ENCODE assay signal across 9 mouse cellular contexts in genomic region chr10:83116889-83117288, GRCm38 (mm10).
A peak's percentile ranks its signal among the peaks of the same experiment; 100 is the strongest.
DNase-seq lines count a peak whose midpoint lies in the region; ATAC-seq and TF ChIP-seq lines count a peak whose summit lies in the region.
"Had no signal": no experiment of that assay in that cellular context is flagged by ENCODE, and none has a peak within 500 bp of the region (broad histone marks: within the 10 kb centered on the region; RNA-seq: fewer than 3 reads in every experiment).

No protein-coding gene starts in this region.

- H3K4me2 ChIP-seq in heart, embryonic 14.5 days (ENCODE audit: low read length) = peak overlapping the region; percentile 21; the same call in 1 of the 2 replicates
- no peak overlapping the region for H3K4me2 ChIP-seq in hindbrain, postnatal 0 days (ENCODE audit: low read depth, low read length)

- H3K4me3 ChIP-seq in heart, embryonic 14.5 days (ENCODE audit: control insufficient read depth in 1 of 2, insufficient read depth in 1 of 2, low read depth in 1 of 2, low read length in 2 of 2) = no peak overlapping the region
- no peak overlapping the region for H3K4me3 ChIP-seq in hindbrain, postnatal 0 days (ENCODE audit: low read length)
- no peak overlapping the region for H3K4me3 ChIP-seq in olfactory bulb, adult 2 months (ENCODE audit: insufficient read depth, low read depth, low read length)

- peak overlapping the region; percentile 6 to 60 for H3K27ac ChIP-seq in heart, embryonic 14.5 days (replicated peaks in 1 of 2; ENCODE audit: control insufficient read depth in 1 of 2, insufficient read depth in 1 of 2, low read depth in 2 of 2, low read length in 2 of 2)
- H3K27ac ChIP-seq in hindbrain, postnatal 0 days = no peak overlapping the region
- peak overlapping the region; percentile 49 for H3K27ac ChIP-seq in olfactory bulb, adult 2 months (ENCODE audit: insufficient read depth, low read depth, low read length)
- H3K27ac ChIP-seq: macrophage had no signal

- DNase-seq in heart, adult 9 months (ENCODE audit: low spot score in 2 of 2) = no peak
- DNase-seq in right cerebral cortex, postnatal 10 days (ENCODE audit: low spot score in 2 of 2) = peak; percentile 80 to 81
- DNase-seq in right cerebral cortex, adult 18-20 months = no peak
- peak; percentile 72 for DNase-seq in hindbrain, postnatal 0 days (ENCODE audit: low spot score)
- no peak for DNase-seq in layer of hippocampus, adult 8-10 months (ENCODE audit: low spot score in 2 of 2)
- DNase-seq in natural killer cell, adult 2 months (ENCODE audit: low spot score in 2 of 2) = no peak

- H3K4me1 ChIP-seq in heart, embryonic 14.5 days (ENCODE audit: control insufficient read depth in 2 of 2, insufficient read depth in 2 of 2, low read length in 2 of 2) = peaks cover 37 to 51% of the 10 kb centered on the region in 2 experiments
- peaks cover 9% of the 10 kb centered on the region; the same call in 1 of the 2 replicates for H3K4me1 ChIP-seq in hindbrain, postnatal 0 days (ENCODE audit: insufficient read depth, low read length)
- H3K4me1 ChIP-seq in olfactory bulb, adult 2 months (ENCODE audit: control insufficient read depth, insufficient read depth, low read length) = peaks cover 36% of the 10 kb centered on the region

- WGBS in heart, embryonic 14.5 days = 9% methylated on average over 11 of the region's 11 CpGs
- WGBS in hindbrain, postnatal 0 days = 15% methylated on average over 11 of the region's 11 CpGs
- 20% methylated on average over 11 of the region's 11 CpGs for WGBS in olfactory bulb, adult 2 months

- H3K9me3 ChIP-seq in heart, embryonic 14.5 days (ENCODE audit: control insufficient read depth, low read length) = no peaks in the 10 kb centered on the region
- H3K9me3 ChIP-seq in hindbrain, postnatal 0 days (ENCODE audit: low read length) = no peaks in the 10 kb centered on the region

- H3K27me3 ChIP-seq in heart, embryonic 14.5 days (ENCODE audit: control insufficient read depth, insufficient read depth, low read length) = no peaks in the 10 kb centered on the region
- H3K27me3 ChIP-seq in hindbrain, postnatal 0 days (ENCODE audit: insufficient read depth, low read length) = no peaks in the 10 kb centered on the region

- H3K36me3 ChIP-seq in heart, embryonic 14.5 days (ENCODE audit: control insufficient read depth, insufficient read depth, low read length) = no peaks in the 10 kb centered on the region
- H3K36me3 ChIP-seq in hindbrain, postnatal 0 days (ENCODE audit: insufficient read depth, low read length) = no peaks in the 10 kb centered on the region

- H3K9ac ChIP-seq in heart, embryonic 14.5 days (ENCODE audit: low read length) = no peak overlapping the region; the same call in 1 of the 2 replicates
- no peak overlapping the region for H3K9ac ChIP-seq in hindbrain, postnatal 0 days (replicated peaks; ENCODE audit: low read length)

- TF ChIP-seq POLR2A in olfactory bulb, adult 2 months (IDR thresholded peaks at IDR 0.05; ENCODE audit: insufficient read depth, low read depth, low read length) = no peak

- ATAC-seq in heart, embryonic 14.5 days (ENCODE audit: insufficient number of reproducible peaks, insufficient read depth, low FRiP score, low read depth) = peak; percentile 65
- no peak for ATAC-seq in hindbrain, postnatal 0 days

- TF ChIP-seq CTCF in hindbrain, postnatal 0 days (IDR thresholded peaks at IDR 0.05; ENCODE audit: low read depth) = no peak
- TF ChIP-seq CTCF in olfactory bulb, adult 2 months (IDR thresholded peaks at IDR 0.05; ENCODE audit: insufficient read depth, low read depth, low read length) = no peak

Comparison
In these comparisons a context has a peak if more than half of its experiments do, and no peak if none do; other contexts are left out.
1. DNase-seq: peak in right cerebral cortex, postnatal 10 days (2 of 2) and hindbrain, postnatal 0 days (single experiment); none in heart, adult 9 months (0 of 2), right cerebral cortex, adult 18-20 months (single experiment), layer of hippocampus, adult 8-10 months (0 of 2) and natural killer cell, adult 2 months (0 of 2).